Mouse (Mus musculus): Measurements from ENCODE around the gene Lrp5. TPM values are rescaled to one million over a fixed set of nuclear protein-coding genes. Genes with fewer than 3 reads are reported as not detected.
A peak's percentile ranks its signal among the peaks of the same experiment; 100 is the strongest.
"Not testable (repeated sequence)": the region's sequence is repeated elsewhere in the genome, so short reads cannot be mapped to it uniquely, and the experiment has no call there.

Lrp5 gene
- polyA plus RNA-seq, 1 experiment from 2014 or later, result 8.4 TPM

GRCm38 (mm10) chr19:3674122-3674855, 12.1 kb downstream of the Lrp5 start:
- H3K4me3 ChIP-seq (replicated peaks), result no peak overlapping the region
- WGBS, result 78% methylated on average over 8 of the region's 8 CpGs
- H3K36me3 ChIP-seq, result peaks cover 39% of the 10 kb centered on the region
- H3K27ac ChIP-seq, result no peak overlapping the region
- H3K4me1 ChIP-seq (replicated peaks), result peaks cover 18% of the 10 kb centered on the region
- H3K9ac ChIP-seq (replicated peaks), result no peak overlapping the region
- no peaks in the 10 kb centered on the region for H3K27me3 ChIP-seq
- H3K9me3 ChIP-seq, result peaks cover 22% of the 10 kb centered on the region; the same call in 1 of the 2 replicates
- no peak overlapping the region for H3K4me2 ChIP-seq
- ATAC-seq (ENCODE audit: insufficient number of reproducible peaks, insufficient read depth, low FRiP score, low TSS enrichment, low read depth), result no peak

- Histone ChIP-seq H3K9ac (replicated peaks) (no peak overlapping the region), H3K4me2 (no peak overlapping the region), H3K9me3 (peaks cover 22% of the 10 kb centered on the region; the same call in 1 of the 2 replicates), H3K4me1 (replicated peaks) (peaks cover 30% of the 10 kb centered on the region), H3K27ac (no peak overlapping the region), H3K4me3 (replicated peaks) (no peak overlapping the region), H3K36me3 (peaks cover 39% of the 10 kb centered on the region), H3K27me3 (no peaks in the 10 kb centered on the region)
- 89% methylated on average over 2 of the region's 2 CpGs for WGBS
- no peak for ATAC-seq (ENCODE audit: insufficient number of reproducible peaks, insufficient read depth, low FRiP score, low TSS enrichment, low read depth)
These were observed 13.2 kb downstream of the Lrp5 start for GRCm38 (mm10) chr19:3673149-3673548.

- Histone ChIP-seq H3K27ac (peak overlapping the region; percentile 78), H3K9ac (replicated peaks) (no peak overlapping the region), H3K27me3 (no peaks in the 10 kb centered on the region), H3K36me3 (peaks cover 27% of the 10 kb centered on the region), H3K4me3 (replicated peaks) (no peak overlapping the region), H3K9me3 (peaks cover 19% of the 10 kb centered on the region; the same call in 1 of the 2 replicates), H3K4me2 (peak overlapping the region; percentile 11; the same call in 1 of the 2 replicates), H3K4me1 (replicated peaks) (peaks cover 59% of the 10 kb centered on the region)
- 55% methylated on average over 13 of the region's 13 CpGs for WGBS
- no peak; the same call in 1 of the 2 replicates for ATAC-seq (ENCODE audit: insufficient number of reproducible peaks, insufficient read depth, low FRiP score, low TSS enrichment, low read depth)
These were observed 17.3 kb downstream of the Lrp5 start for GRCm38 (mm10) chr19:3669100-3669499.

GRCm38 (mm10) chr19:3668551-3668950, 17.8 kb downstream of the Lrp5 start:
- Histone ChIP-seq H3K27me3 (no peaks in the 10 kb centered on the region), H3K4me1 (replicated peaks) (peaks cover 57% of the 10 kb centered on the region), H3K4me3 (replicated peaks) (no peak overlapping the region), H3K36me3 (peaks cover 22% of the 10 kb centered on the region), H3K4me2 (no peak overlapping the region), H3K9ac (replicated peaks) (no peak overlapping the region), H3K9me3 (peaks cover 15% of the 10 kb centered on the region; the same call in 1 of the 2 replicates), H3K27ac (peak overlapping the region; percentile 78)
- ATAC-seq (ENCODE audit: insufficient number of reproducible peaks, insufficient read depth, low FRiP score, low TSS enrichment, low read depth), result no peak
- WGBS, result 90% methylated on average over 10 of the region's 10 CpGs

GRCm38 (mm10) chr19:3667979-3668378, 18.4 kb downstream of the Lrp5 start:
- no peak overlapping the region for H3K4me2 ChIP-seq
- WGBS, result 79% methylated on average over 11 of the region's 11 CpGs
- ATAC-seq (ENCODE audit: insufficient number of reproducible peaks, insufficient read depth, low FRiP score, low TSS enrichment, low read depth), result no peak
- H3K4me3 ChIP-seq (replicated peaks), result no peak overlapping the region
- H3K27ac ChIP-seq, result 0 out of 2 replicates have a peak overlapping the region, but pooled peaks have one; percentile 12
- H3K9me3 ChIP-seq, result peaks cover 11% of the 10 kb centered on the region; the same call in 1 of the 2 replicates
- peaks cover 16% of the 10 kb centered on the region for H3K36me3 ChIP-seq
- peaks cover 57% of the 10 kb centered on the region for H3K4me1 ChIP-seq (replicated peaks)
- H3K27me3 ChIP-seq, result no peaks in the 10 kb centered on the region
- H3K9ac ChIP-seq (replicated peaks), result 0 out of 2 replicates have a peak overlapping the region, but pooled peaks have one; percentile 9

GRCm38 (mm10) chr19:3667155-3667895, 19.0 kb downstream of the Lrp5 start:
- 72% methylated on average over 6 of the region's 6 CpGs for WGBS

GRCm38 (mm10) chr19:3666632-3667031, 19.7 kb downstream of the Lrp5 start:
- no peaks in the 10 kb centered on the region for H3K27me3 ChIP-seq
- peaks cover 57% of the 10 kb centered on the region for H3K4me1 ChIP-seq (replicated peaks)
- H3K36me3 ChIP-seq, result peaks cover 3% of the 10 kb centered on the region
- peak overlapping the region; percentile 50; the same call in 1 of the 2 replicates for H3K27ac ChIP-seq
- no peak overlapping the region for H3K4me2 ChIP-seq
- no peak overlapping the region for H3K4me3 ChIP-seq (replicated peaks)
- no peaks in the 10 kb centered on the region for H3K9me3 ChIP-seq
- WGBS, result 83% methylated on average over 2 of the region's 2 CpGs
- H3K9ac ChIP-seq (replicated peaks), result no peak overlapping the region
- ATAC-seq (ENCODE audit: insufficient number of reproducible peaks, insufficient read depth, low FRiP score, low TSS enrichment, low read depth), result no peak

More at GRCm38 (mm10) chr19:3667155-3667895, 19.0 kb downstream of the Lrp5 start:
- Histone ChIP-seq H3K4me1 (replicated peaks) (peaks cover 57% of the 10 kb centered on the region), H3K9me3 (0 out of 2 replicates have a peak, but pooled peaks cover 4% of the 10 kb centered on the region), H3K9ac (replicated peaks) (no peak overlapping the region), H3K4me2 (no peak overlapping the region), H3K4me3 (replicated peaks) (no peak overlapping the region), H3K27ac (no peak overlapping the region), H3K36me3 (peaks cover 10% of the 10 kb centered on the region), H3K27me3 (no peaks in the 10 kb centered on the region)
- ATAC-seq (ENCODE audit: insufficient number of reproducible peaks, insufficient read depth, low FRiP score, low TSS enrichment, low read depth), result no peak

GRCm38 (mm10) chr19:3665510-3665909, 20.9 kb downstream of the Lrp5 start:
- Histone ChIP-seq H3K4me2 (no peak overlapping the region), H3K27me3 (no peaks in the 10 kb centered on the region), H3K9ac (replicated peaks) (no peak overlapping the region), H3K4me3 (replicated peaks) (no peak overlapping the region), H3K4me1 (replicated peaks) (peaks cover 56% of the 10 kb centered on the region), H3K36me3 (no peaks in the 10 kb centered on the region), H3K27ac (peak overlapping the region; percentile 50), H3K9me3 (no peaks in the 10 kb centered on the region)
- ATAC-seq (ENCODE audit: insufficient number of reproducible peaks, insufficient read depth, low FRiP score, low TSS enrichment, low read depth), result no peak
- 30% methylated on average over 5 of the region's 5 CpGs for WGBS

- Histone ChIP-seq H3K27ac (no peak overlapping the region), H3K36me3 (peaks cover 62% of the 10 kb centered on the region), H3K9ac (replicated peaks) (no peak overlapping the region), H3K27me3 (no peaks in the 10 kb centered on the region), H3K4me2 (no peak overlapping the region), H3K9me3 (peaks cover 10% of the 10 kb centered on the region; the same call in 1 of the 2 replicates), H3K4me1 (replicated peaks) (peaks cover 3% of the 10 kb centered on the region; the same call in 1 of the 2 replicates), H3K4me3 (replicated peaks) (no peak overlapping the region)
- WGBS, result 92% methylated on average over 4 of the region's 4 CpGs
- ATAC-seq (ENCODE audit: insufficient number of reproducible peaks, insufficient read depth, low FRiP score, low TSS enrichment, low read depth), result no peak
These were observed 28.4 kb downstream of the Lrp5 start for GRCm38 (mm10) chr19:3657947-3658346.

- 92% methylated on average over 4 of the region's 4 CpGs for WGBS
- H3K4me2 ChIP-seq, result not testable (repeated sequence)
These were observed 29.3 kb downstream of the Lrp5 start for GRCm38 (mm10) chr19:3657065-3657464.

GRCm38 (mm10) chr19:3656144-3656543, 30.2 kb downstream of the Lrp5 start:
- no peak for ATAC-seq (ENCODE audit: insufficient number of reproducible peaks, insufficient read depth, low FRiP score, low TSS enrichment, low read depth)
- Histone ChIP-seq H3K4me1 (replicated peaks) (peaks cover 3% of the 10 kb centered on the region; the same call in 1 of the 2 replicates), H3K27ac (peak overlapping the region; percentile 64), H3K9me3 (peaks cover 22% of the 10 kb centered on the region), H3K9ac (replicated peaks) (no peak overlapping the region), H3K36me3 (peaks cover 80% of the 10 kb centered on the region), H3K4me2 (no peak overlapping the region), H3K27me3 (no peaks in the 10 kb centered on the region), H3K4me3 (replicated peaks) (no peak overlapping the region)
- 67% methylated on average over 1 of the region's 1 CpGs for WGBS

More at GRCm38 (mm10) chr19:3657065-3657464, 29.3 kb downstream of the Lrp5 start:
- not testable (repeated sequence) for H3K4me3 ChIP-seq (replicated peaks); ATAC-seq (ENCODE audit: insufficient number of reproducible peaks, insufficient read depth, low FRiP score, low TSS enrichment, low read depth); H3K4me1 ChIP-seq (replicated peaks); H3K27me3 ChIP-seq; H3K9ac ChIP-seq (replicated peaks); H3K27ac ChIP-seq
- Histone ChIP-seq H3K36me3 (peaks cover 71% of the 10 kb centered on the region), H3K9me3 (peaks cover 13% of the 10 kb centered on the region; the same call in 1 of the 2 replicates)

All from limb, embryonic 12.5 days (tissue).